Mouse (Mus musculus) bone marrow, adult 2 months (tissue): Measurements from ENCODE around the gene Eif3d. TPM values are rescaled to one million over a fixed set of nuclear protein-coding genes. Genes with fewer than 3 reads are reported as not detected.
"Not testable (repeated sequence)": the region's sequence is repeated elsewhere in the genome, so short reads cannot be mapped to it uniquely, and the experiment has no call there.

Experiments
- H3K27ac ChIP-seq: fragments of 200-500 bp; 2 replicates; pipeline ENCODE4 v1.5.1; 2012; ENCODE audit warnings: low read depth, mild to moderate bottlenecking, control low read depth, inconsistent platforms, low read length; ENCODE audit not compliant: control insufficient read depth, poor library complexity, insufficient read depth
- H3K4me1 ChIP-seq: fragments of 200-500 bp; 2 replicates; pipeline ENCODE4 v1.6.1; 2011; ENCODE audit warnings: low read length; ENCODE audit not compliant: control insufficient read depth, insufficient read depth
- H3K4me3 ChIP-seq: fragments of 200-500 bp; replicated peaks from 2 replicates; pipeline ENCODE3; 2011; ENCODE audit warnings: mild to moderate bottlenecking, low read depth, low read length, control low read depth; ENCODE audit not compliant: control insufficient read depth
- CTCF ChIP-seq: fragments of 200-500 bp; IDR thresholded peaks from 2 replicates; pipeline ENCODE4 v1.5.1; 2011; ENCODE audit warnings: low read length, control low read depth; ENCODE audit not compliant: control insufficient read depth, insufficient read depth
- POLR2A ChIP-seq: fragments of 200-500 bp; IDR thresholded peaks from 2 replicates; pipeline ENCODE4 v1.6.1; 2011; ENCODE audit warnings: low read depth, mild to moderate bottlenecking, control low read depth, low read length, borderline replicate concordance; ENCODE audit not compliant: control insufficient read depth
- WGBS: fragments of 180-500 bp; shearing (Covaris S2); methylation state at CpG from one replicate; pipeline ENCODE4 v1.1.7; 2018; 5-methylcytosine and 5-hydroxymethylcytosine counted together
- polyA plus RNA-seq: library from polyadenylated mRNA; stranded (reverse); fragments of >200 nt; gene quantifications from 2 replicates; pipeline ENCODE4 v1.2.4, GENCODE M21; 2011; ENCODE audit warnings: low replicate concordance; ENCODE audit not compliant: missing spikeins, insufficient read depth, insufficient read length

The Eif3d gene
- 53.3 and 79.3 TPM in 2 replicates for polyA plus RNA-seq

DNA sequence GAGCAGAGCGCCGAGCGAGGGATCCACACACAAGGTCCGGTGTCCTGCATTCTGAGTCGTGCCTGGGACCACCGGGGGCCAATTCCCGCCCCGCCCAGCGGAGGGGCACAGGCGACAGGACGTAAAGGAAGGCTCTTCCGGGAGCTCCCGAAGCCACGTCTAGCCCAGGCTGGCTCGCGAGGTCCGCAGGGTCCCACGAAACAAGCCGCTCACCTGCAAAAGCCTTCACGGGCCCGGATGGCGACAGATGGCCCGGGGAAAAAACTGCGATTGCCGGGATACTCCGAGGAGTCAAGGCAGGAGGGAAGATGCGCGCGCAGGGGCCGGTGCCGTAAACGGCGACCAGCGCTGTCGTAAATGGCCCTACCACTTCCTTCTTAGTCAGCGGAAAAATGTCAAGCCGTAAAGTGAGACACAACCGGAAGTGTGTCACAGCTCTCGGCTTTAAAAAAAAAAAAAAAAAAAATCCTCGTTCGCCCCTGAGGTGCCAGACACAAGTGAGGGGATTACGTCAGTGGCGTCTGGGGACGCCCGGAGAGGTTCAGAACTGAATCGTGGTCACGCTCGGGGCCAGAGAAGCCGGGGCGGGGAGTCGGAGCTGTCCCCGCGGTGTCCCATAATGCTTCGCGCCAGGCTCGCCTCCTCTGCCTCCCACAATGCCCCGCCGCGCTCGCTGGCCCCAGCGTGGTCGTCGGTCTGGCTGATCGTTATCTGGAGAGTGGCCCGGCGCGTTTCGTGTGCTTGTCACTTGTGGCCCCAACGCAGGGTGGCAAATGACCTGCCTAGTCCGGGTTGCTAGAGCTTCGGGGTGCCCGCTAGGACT, at the start of gene Eif3d:
Eif3d (minus strand) TSS at position 344 of the 823 bp plus-strand sequence.
- TF ChIP-seq CTCF = no peak
- peak; percentile 84; the same call in 1 of the 2 replicates for TF ChIP-seq POLR2A
- H3K4me3 ChIP-seq = peak within 1 kb of the TSS; percentile 95
- WGBS = under 1% methylated on average over 72 of the region's 72 CpGs
- H3K27ac ChIP-seq = peak within 1 kb of the TSS; percentile 100
- no peaks in the 10 kb centered on the region; the same call in 1 of the 2 replicates for H3K4me1 ChIP-seq

DNA sequence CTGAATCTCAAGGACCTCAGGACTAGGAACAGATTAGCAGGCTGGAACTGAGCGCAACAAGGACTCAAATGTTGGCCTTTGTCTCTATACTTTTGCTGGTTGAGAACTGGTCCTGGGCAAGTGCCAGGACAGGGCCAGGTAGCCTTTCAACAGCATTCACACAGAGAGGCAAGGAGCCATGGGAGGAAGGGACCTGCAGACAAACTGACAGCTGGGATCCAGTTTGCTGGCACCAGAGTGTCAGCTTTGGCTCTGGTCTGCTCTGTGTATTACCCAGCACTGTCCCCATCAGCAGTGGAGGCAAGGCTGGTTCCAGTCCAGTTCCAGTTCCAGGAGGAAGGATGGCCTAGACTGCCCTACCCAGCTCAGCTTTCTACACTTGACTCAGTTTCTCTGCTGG, 43.4 kb upstream of the Eif3d start:
- H3K27ac ChIP-seq = no peak overlapping the region
- H3K4me3 ChIP-seq = no peak overlapping the region
- TF ChIP-seq POLR2A (no peak), CTCF (no peak)
- H3K4me1 ChIP-seq = no peaks in the 10 kb centered on the region
- WGBS = 84% methylated on average over 1 of the region's 1 CpGs

DNA sequence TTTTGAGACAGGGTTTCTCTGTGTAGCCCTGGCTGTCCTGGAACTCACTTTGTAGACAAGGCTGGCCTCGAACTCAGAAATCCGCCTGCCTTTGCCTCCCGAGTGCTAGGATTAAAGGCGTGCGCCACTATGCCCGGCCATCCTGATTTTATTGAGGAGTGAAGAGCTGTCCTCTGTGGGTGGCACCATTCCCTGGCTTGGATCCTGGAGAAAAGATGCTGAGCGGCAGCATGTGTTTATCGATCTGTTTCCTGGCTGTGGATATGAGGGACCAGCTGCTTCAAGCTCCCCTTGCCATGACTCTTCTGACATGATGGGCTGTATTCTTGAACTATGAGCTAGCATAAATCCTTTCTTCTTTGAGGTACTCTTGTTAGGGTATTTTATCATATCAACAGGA, 37.6 kb upstream of the Eif3d start:
- not testable (repeated sequence) for H3K27ac ChIP-seq, H3K4me1 ChIP-seq, H3K4me3 ChIP-seq
- 82% methylated on average over 8 of the region's 8 CpGs for WGBS

DNA sequence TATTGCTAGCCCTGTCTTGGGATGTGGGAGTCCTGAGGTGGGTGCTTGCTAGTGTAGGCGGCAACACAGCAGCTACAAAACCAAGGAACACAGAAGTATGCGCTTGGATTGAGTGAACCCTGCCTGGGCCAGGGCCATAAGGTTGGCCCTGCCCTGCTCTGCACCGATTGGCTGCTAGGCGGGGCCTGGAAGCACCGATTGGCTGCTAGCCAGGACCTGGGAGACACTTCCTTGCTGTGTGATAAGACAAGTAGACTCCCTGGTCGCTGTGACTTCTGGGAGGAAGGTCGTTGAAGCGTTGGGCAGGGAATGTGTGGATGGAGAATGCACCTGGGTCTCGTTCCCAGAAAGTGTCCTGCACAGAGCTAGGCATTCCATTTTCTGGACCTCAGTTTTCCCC, 33.3 kb upstream of the Eif3d start:
- 35% methylated on average over 9 of the region's 9 CpGs for WGBS
- Histone ChIP-seq H3K4me3 (no peak overlapping the region), H3K27ac (no peak overlapping the region), H3K4me1 (no peaks in the 10 kb centered on the region)
- TF ChIP-seq POLR2A (no peak), CTCF (no peak)

DNA sequence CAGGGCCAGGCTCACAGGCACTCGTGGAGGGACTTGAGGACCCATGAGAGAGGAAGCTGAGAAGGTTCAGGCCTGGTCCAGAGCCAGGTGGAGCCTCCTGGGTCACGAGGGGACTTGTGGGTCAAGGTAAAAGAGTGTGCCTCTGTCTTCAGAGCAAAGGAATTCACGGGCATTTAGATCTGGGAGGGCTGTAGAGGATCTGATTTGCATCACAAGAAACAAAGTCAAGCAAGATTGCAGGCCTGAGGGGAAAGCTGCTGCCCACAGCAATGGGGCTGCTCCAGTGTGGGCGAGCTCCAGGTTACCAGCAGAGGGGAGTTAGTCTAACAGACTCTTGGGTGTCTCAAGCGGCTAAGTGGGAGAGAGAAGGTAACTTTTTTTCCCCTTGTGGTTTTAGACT, 30.8 kb upstream of the Eif3d start:
- H3K27ac ChIP-seq = no peak overlapping the region
- TF ChIP-seq POLR2A (no peak), CTCF (no peak)
- H3K4me3 ChIP-seq = no peak overlapping the region
- H3K4me1 ChIP-seq = no peaks in the 10 kb centered on the region
- WGBS = 40% methylated on average over 5 of the region's 5 CpGs

DNA sequence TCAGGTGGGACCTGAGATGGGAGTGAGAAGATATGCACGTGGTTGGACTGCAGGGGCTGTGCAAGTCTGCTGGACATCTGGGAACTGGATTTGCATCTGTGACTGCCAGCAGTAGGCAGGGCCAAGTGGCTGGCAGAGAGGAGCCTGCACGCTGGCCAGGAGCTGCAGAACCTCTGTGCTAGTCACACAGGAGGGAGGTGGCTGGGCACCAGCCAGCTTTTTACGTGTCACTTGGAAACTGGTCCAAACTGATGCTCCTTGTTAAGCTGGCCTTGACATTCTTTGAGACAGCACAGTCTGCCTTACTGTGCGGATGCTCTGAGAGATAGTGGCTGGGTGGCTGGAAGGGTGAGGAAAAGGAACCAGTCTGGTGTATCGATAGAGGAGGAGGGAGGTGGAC, 17.9 kb upstream of the Eif3d start:
- TF ChIP-seq POLR2A (no peak), CTCF (no peak)
- Histone ChIP-seq H3K27ac (no peak overlapping the region), H3K4me1 (no peaks in the 10 kb centered on the region), H3K4me3 (no peak overlapping the region)
- WGBS = 63% methylated on average over 5 of the region's 5 CpGs

DNA sequence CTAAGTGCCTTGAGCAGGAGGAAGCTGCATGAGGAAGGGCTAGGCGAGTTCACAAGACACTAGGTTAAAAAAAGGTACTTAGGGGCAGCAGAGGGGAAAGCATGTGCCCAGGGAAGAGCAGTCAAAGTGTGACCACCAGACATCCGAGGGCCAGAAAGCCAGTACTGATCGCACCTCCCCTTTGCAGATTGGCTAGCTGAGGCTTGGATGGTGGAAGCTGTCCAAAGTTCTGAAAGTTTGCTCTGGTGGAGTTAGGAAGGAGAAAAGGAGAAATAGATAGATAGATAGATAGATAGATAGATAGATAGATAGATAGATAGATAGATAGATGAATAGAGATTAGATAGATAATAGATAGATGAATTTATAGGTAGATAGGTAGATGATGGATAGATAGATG, 12.8 kb upstream of the Eif3d start:
- H3K4me3 ChIP-seq = no peak overlapping the region
- WGBS = 21% methylated on average over 3 of the region's 3 CpGs
- no peak overlapping the region for H3K27ac ChIP-seq
- TF ChIP-seq POLR2A (no peak), CTCF (no peak)
- no peaks in the 10 kb centered on the region for H3K4me1 ChIP-seq

DNA sequence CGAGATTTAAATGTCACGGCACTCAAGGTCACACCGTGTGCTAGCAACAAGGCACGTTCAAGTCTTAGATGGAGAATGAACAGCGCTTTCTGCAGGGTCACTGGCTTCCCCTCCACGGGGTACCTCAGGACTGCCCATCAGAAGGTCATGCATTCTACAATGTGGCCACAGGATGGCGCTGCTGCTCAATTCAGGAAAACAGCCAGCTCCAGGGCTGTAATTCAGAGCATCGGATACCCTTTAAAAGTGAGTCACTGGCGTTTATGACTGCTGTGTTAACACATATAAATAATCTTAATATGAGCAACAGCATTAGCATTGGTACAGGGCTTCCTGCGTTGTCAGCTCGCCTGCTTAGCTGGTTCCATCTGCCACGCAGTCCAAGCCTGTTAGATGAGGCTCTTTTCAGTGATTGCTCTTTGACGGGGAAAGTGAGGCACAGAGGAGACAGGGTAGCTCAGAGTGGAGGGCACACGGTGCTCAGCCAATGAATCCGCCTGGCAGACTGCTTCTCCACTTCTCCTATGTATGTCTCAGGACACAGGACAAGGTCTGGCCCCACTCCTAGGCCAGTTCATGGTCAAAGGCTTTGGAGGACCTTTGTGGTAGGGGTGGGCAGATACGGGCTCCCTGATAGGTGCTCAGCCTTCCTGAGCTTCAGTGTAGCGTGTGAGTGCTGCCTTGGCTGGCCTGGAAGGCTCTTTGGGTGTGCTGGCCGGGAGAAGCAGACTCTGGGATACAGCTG, 11.8 kb upstream of the Eif3d start:
- 30% methylated on average over 18 of the region's 18 CpGs for WGBS
- TF ChIP-seq POLR2A (no peak), CTCF (peak; percentile 65)

DNA sequence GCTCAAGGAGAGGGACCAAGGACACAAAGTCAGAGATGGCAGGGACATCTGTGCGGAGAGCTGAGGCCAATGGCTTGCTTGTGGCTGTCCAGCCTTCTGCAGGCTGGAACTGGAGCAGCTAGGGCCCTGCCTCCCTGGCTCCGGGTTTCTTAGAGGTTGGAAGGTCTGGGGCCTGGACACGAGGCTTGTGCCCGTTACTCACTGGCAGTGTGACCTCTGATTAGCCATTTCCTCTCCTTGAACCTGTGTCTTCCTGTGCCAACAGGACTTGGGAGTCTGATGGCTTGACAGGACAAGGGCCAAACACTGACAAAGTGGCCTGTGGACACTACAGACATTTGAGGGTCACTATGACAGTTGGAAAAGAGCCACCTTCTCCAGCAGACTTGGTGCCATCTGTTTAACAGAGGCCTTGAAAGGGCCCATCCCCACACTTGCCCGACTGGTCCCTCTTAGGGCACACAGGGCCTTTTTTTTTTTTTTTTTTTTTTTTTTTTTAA, 10.6 kb upstream of the Eif3d start:
- Histone ChIP-seq H3K27ac (no peak overlapping the region), H3K4me3 (no peak overlapping the region), H3K4me1 (peaks cover 1% of the 10 kb centered on the region; the same call in 1 of the 2 replicates)
- WGBS = 64% methylated on average over 5 of the region's 5 CpGs
- TF ChIP-seq CTCF = no peak

More for the DNA sequence above, 11.8 kb upstream of the Eif3d start:
- Histone ChIP-seq H3K4me3 (no peak overlapping the region), H3K27ac (no peak overlapping the region), H3K4me1 (peaks cover under 1% of the 10 kb centered on the region; the same call in 1 of the 2 replicates)
